Mouse (Mus musculus): ENCODE measurements at regions not wholly inside any gene's neighbourhood (a gene's known extent, or its start where the extent isn't known, plus 50 kb on each side); places are given as distances from the start of the nearest gene placed in this dataset.

DNA sequence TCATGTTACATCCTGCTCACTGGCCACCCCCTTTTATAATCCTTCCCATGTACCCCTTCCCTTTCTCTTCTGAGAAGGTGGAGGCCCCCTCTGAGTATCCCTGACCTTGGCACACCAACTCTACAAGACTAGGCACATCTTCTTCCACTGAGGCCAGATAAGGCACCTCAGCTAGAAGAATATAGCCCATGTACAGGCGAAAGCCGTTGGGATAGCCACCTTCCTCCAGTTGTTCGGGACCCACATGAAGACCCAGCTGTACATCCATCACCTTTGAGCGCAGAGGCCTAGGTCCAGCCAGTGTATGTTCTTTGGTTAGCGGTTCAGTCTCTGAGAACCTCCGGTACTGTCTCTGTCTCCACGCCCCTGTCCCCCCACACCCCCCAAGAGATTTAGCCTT lies 189.9 kb downstream of the Spry2 start:
- DNase-seq: no peak

DNA sequence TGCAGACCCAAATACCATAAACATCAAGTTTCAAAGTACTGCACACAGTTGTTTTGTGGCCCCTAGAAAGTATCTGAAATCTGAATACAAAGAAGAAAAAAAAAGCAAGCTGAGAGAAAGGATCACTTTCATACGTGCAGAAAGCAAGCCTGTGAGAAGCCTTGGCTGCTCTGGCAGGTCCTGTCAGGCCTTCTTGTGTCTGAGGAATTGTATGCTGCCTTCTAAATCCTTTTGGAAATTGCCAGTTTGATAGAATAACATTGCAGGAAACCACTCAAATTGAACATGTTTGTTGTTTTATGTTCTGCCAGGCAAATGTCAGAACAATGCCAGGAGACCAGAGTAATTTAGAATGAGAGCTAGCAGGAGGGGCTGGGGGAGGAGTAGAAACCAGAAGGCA lies 198.0 kb downstream of the Spry2 start:
- DNase-seq: no peak

DNA sequence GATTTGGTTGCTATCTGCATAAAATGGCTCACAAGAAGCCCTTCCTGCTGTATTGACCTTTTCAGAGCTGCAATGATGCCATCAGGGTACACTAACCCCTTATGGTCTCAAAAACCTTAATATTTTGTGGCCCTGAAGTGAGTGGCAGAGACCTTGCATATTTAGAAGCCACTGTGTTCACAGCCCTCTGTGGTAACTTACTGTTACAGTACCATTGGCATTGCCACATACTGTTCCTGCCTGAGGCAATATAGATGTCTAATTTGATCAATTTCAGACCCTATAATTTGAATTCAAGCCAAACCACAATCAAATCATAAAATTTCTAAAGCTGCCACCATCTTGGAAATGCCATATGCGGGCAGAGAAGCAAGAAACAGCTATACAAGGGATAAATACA lies 198.5 kb downstream of the Spry2 start:
- DNase-seq: no peak

DNA sequence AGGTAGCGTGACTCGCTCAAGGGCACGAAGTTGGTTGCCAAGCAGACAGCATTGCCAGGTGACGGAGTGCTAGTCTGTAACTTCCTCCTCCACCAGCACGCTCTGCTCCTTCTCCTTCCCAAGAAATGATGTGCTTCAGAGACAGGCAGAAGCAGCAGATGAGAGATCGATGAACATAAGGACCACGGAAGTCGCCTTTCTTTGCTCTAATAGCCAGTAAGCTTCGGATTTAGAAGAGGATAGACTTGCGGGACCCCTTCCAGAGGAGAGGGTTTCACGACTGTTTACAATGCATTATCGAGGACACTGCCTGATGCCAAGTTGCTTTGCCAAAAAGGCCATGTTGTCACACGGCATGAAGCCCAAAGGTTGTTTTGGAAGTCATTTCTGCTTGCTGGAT lies 199.2 kb downstream of the Spry2 start:
- DNase-seq: no peak

DNA sequence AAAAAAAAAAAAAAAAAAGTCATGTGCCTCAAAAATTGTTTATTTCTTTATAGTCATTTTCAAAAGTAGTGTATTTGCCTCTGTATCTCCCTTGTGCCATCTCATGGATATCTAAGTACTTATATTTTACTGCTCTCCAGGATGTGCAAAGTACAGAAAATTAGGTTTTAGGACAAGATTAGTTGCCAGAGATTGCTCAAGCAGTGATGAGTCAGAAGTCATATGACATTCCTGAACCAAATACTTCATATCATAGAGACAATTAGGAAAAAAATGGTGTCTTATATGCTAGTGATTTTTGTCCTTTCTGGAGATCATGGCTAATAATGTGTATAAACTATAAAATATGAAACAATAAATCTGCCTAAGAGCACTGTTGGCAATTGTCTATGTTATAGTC lies 201.7 kb downstream of the Spry2 start:
- no peak for DNase-seq

DNA sequence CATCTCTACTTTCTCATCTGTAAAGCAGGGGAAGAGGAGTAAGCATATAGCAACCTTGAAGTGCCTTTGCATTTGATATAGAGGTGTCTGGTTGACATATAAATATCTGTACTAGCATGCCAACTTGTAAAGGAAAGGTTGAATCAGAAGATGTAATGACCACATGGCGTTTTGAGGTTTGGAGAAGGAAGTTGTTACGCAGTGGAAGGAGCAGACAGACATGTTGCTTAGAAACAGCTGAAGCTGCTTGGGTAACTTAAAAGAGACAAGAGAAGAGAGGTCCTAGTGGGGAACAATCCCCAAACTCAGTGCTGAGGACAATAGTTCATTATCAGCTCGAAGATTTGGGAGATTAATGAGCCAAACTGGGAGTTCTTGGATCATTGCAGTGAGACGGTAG lies 202.9 kb downstream of the Spry2 start:
- no peak for DNase-seq

DNA sequence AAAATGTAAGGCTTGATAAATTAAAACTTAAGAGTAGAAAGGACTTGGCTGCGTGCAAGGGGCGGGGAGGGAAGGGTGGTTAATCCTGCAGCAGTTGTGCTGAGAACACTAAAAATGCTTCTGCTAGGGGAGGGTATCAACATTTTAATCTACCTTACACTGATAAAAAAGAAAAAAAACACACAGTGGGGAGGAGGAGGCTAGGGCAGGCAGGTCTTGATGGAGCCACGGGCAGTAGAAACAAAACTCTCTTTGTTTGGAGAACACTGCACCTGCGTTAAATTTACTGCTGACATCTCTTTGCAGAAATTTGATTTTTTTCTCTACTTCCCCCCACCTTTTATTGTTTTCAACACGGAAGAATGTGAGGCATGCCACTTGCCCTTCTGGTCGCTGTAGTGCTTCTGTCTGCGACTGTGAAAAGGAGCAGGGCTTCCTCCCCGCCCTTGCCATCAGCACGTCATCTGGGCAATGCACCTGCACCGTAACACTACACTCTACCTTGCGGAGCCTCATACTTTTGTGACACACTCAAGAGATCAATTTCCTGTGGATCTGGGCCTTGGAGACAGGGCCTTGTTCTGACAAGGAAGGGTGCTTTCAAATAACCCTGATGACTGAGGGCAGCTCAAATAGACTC lies 211.7 kb downstream of the Spry2 start:
- DNase-seq: no peak

DNA sequence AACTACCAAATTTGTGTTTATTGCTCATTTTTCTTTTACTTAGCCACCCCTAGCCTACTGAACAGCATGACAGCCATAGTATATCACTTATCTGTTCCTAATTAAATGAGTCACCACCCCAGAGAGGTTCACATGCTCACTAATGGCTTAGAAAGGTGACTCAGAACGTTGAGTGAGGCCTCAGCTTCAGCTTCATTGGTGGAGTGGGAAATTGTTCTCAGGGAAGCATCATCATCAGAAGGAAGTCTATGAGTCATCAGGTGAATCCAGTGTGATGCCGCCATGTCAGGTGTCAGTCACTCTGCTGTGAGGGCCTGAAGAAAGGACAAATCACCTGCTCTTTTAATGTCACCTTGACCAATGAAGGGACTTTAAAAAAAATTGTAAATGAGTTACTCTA lies 212.3 kb downstream of the Spry2 start:
- DNase-seq: no peak

DNA sequence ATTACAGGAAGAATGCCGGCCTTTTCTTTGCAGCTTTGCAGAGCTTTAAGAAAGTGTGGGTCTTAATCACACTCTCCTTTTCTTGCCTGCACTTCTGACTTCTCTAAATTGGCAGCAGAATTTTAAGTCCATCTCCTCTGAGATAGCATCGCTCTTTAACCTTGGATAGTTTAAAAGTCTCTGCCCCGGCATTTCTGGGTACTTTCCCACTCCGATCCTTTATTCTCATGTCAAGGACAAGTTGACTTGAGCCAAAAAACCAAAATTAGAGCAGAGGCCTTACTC lies 220.0 kb downstream of the Spry2 start:
- no peak for DNase-seq

DNA sequence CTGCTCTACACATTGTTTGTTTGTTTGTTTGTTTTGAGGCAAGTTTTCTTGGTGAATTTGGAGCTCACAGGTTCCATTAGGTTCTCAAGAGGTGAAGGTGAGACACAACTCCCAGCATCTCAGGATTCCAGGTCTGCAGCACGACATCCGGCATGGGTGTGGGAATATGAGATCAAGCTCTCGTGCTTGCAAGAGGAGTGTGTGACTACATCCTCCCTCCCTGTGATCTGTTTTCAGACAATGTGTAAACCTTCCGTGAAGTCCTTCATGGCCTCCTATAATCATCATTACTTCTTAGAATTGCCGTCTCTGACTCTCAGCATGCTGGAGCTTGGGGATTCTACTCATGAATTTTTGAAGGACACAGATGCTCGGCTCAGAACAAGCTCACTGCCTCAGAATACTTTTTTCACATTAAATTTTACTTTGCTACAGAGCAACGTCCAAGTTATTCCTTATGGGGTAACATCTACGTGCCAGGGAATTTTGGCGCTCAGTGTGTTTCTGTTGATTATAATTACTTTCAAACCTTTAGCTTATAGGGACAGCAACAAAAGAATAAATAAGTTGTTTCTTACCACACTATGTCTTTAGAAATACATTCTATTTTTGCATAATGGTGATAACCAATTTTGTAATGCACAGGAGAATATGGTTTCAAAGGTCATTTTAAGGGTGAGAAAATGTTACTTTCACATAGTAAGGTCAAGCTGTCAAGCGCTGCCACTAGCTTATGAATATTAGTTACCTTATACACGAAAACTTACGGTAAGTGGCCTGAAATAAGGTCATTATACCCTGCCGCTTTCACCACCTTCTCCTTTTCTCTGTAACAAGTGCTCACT lies 220.6 kb downstream of the Spry2 start:
- no peak for DNase-seq

DNA sequence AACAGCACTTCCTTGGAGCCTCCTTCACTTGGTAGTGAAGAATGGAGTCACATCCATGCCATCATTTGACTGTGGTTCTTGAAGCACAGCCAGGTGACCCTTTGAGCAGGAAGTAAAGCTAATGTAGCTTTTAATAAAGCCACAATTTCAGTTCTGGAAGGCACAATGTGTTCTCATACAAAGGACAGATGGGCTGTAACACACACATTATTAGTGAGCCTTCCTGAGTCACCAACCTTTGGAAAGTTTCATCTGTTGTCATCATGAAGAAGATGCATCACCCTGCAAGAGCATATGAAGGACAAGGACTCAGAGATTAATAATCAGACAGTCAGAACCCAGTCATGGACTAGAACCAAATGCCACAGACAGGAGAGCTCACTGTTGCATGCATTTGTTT lies 221.6 kb downstream of the Spry2 start:
- no peak for DNase-seq

DNA sequence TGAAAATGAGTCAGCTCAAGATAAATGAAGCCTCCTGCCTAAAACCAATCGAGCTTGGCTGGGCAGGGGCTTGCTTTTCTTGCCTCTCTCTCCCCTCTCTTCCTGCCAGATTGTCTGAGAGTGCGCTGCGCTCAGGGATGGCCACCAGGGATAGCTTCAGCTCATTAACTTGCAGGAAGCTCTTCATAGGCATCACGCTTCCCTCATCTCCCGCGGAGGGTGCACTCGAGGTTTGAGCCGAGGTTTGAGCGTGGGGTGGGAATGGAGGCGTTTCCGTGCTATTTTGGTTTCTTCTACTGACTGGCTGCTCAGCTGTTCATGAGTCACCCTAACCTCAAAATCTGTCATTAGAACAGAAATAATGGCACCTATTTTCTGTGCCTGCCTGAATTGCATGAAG lies 227.7 kb downstream of the Spry2 start:
- DNase-seq: peak; percentile 85

DNA sequence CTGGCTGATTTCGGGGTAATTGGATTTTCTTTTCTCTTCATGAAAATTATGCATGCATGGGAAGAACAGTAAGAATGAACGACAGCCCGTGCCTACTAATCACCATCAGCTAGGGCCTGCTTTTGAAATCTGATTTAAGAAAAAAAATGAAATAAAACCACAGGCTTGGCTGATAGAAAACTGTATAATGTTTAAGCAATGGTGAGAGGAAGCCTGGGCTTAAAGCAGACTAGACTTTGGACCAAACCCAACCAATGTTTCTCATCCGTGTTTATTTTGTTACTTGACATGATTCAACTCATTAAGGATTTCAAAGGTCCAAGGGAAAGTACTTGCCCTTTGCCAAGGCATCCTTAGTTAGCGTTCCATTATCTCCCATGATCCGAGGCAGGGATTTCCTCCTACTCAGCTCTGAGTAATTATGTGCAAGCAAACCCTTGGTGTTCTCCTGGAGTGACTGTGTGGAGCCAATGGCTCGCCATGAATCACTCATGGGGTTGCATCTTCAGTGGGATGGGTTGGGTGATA lies 231.9 kb downstream of the Spry2 start:
- DNase-seq: no peak

DNA sequence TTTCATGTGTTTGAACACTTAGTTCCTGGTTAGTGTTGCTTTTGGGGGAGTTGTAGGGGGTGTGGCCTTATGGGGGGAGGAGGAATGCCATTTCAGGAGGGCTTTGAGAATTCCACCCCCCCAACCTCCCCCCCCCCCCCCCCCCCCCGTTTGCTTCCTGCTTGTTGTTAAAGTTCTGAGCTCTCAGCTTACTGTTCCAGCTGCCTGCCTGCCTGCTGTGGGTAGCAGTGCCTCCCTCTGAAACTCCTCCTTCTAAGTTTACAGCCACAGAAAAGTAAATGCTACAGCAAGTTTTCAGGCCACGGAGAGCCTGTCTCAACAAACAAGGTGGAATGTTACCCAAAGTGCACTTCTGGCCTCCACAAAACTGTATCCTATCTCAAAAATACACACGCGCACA lies 233.1 kb downstream of the Spry2 start:
- no peak for DNase-seq

DNA sequence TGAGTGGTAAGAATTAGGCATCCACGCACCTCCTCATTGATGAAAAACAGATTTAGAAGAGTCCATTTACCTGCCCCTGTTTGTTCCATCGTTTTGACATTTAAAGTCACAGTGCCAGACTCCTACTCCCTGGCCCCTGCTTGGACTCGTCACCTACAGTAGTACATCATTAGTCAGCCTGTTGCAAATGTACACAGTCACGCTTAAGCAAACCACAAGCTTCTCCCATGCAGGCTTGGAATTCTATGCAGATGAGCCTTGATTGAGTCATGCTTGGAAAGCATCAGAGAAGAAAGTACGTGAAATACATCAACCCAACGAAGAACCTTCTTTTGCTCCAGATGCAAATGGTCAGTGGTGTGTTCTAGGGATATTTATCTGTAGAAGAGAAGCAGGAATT lies 233.8 kb downstream of the Spry2 start:
- no peak for DNase-seq

DNA sequence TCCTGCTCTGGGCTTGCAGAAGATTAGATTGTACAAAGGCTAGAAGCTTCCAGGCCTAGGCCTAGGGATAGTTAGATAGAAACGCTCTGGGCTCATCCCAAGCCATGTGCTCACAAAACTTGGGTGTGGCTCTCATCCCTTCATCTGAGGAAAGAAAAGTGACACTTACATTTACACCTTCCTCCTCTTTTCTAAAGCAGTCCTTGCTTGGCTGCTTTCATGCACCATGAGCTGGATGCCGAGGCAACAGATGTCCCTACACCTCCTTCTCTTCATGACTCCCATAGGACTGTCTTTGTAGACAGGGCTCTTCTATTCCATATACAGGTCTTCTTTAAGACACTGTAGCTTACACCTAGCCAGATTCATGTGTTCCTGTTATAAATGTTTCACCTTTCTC lies 238.3 kb downstream of the Spry2 start:
- DNase-seq: peak; percentile 43

DNA sequence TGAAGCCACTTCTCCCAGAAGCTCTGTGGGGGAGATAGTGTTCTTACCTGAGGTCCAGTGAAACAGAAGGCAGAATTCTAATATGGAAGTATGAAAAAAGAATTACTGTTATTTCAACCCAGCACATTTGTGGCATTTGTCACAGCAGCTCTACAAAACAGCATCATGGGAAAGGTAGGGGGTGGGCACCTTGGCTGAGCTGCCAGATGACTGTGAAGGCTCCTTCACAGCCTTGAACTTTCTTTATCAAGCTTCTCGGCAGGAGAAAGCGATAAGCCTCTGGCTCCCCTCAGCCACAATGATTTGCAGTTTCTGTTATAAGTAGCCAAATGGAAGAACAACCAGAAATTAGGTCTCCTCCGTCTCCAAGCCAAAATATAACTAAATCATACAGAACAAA lies 249.5 kb downstream of the Spry2 start:
- DNase-seq: no peak

DNA sequence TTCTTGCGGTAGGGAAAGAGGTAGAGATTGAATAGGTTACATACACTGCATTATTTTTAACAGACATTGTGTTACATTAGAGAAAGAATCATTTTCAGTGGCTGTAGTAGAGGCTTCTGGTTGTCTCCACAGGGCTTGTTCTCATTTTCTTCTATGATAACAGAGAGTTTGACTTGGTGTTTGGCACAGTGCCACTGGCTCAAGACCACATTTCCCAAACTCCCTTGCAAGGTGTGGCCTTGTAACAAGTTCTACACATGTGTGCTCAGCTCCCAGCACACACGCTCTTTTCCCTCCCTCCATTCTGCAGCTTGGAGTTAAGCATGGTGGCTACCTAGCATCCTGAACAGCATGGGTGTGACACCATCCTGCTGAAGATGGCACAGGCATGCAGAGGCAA lies 252.2 kb downstream of the Spry2 start:
- no peak for DNase-seq

DNA sequence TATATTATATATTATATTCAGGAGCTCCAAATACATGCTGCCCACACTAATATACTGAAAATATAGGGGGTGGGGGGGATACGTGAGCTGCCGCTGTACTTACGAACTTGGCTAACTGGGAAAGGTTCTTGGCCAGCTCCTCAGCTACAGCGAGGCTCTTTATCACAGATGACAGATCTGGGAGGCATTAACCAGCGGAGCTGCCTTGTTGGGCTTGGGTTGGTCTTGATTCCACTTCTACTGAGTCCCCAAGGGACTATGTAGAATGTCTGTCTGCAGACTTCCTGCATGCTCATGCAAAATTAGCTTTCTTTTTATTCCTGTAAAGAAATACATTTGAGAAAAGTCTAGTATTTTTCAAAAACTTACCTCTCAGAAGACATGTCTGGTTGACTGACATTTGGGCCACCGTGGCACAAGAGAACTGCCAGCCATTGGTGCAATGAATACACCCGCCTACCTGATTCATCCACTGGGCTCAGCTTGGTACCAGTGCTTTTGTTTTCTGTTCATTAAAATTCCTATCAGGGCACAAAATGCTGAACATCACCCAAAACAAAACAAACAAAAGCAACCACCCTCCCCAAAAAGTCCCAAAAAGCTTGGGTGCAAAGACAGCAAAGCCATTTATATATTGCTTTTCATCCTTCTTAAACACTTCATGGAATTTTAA lies 253.2 kb downstream of the Spry2 start:
- no peak for DNase-seq

DNA sequence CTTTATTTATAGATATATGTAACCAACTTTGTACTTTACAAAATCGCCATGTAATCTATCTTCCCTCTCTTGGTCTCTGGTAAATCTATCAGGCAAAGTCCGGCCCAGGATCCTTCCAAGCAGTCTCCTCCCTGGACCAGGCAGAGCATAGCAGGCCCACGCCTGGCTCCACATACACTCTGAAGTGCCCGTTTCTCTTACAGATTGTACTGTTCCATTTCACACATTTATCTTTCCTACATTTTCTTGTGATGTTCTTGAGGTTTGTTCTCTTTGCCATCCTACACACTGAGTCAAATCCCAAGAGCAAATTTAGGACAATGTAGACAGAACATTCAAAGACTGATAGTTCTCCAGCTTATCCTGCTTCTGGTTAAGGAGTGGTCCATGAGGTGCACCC lies 264.3 kb downstream of the Spry2 start:
- no peak for DNase-seq

DNA sequence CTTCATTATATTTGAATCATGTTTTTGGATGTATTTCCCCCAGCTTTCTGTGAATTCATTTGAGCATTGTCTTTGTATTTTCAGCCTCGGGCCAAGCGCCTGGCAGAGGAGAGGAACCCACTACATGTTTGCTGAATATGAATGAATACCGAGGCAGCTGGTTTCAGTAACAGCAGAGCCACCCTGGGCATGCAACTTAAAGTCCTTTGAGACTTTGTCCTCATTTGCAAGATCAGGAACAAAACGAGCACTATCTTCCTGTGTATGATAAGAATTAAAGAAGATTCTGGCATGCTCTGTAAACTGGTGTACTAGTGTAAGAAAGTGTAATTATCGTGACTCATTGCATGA lies 265.0 kb downstream of the Spry2 start:
- DNase-seq: peak; percentile 45

DNA sequence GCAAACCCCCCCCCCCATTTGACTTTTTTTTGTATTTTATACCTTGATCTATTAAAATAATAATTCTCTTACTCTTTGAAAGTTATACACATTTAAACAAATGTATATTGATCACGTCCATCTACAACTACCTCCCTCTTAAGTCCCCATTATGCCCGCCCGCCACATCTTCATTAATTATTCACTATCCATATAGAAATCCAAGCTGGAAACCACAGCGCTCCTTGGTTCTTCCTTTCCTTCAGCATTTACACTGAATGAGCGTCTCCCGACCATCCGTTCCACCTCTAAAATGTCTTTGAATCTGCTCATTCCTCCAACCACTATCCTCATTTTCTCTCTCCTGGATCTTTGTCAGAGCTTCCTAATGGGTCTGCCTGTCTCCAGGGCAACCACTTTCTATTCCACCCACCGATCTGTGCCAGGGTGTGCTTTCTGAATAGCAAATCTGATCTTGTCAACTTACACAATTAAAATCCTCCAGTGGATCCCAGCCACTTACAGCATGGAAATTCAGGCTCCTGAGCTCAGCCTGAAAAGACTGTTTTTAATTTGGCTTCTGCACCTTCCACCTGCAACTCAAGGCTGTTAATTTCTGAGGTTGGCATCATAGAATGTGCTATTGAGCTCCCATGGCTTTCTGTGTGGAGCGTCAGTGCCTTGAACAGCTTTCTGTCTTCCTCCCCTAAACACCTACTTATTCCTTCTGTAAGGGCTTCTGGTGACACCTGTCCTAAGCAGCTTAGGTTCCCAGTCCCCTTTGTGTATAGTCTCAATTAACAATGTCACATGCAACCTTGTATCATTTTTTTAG lies 265.5 kb downstream of the Spry2 start:
- DNase-seq: peak; percentile 70

DNA sequence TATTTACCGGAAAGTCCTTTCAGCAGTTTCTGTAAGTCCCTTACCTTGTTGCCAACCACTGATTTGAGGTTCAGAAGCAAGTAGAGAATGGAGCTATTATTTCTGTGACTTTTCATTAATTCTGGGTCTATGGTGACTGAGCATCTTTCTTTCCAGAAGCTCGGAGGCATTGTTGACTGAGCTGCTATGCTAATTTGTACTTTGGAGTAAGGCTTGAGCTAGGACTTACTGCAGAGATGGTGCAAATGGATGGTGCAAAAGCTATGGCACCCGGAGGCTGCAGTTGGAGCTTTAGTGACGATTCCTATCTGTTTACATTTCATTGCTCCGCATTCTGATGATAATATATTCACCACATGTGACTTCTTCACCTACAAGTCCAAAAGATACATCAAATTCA lies 266.2 kb downstream of the Spry2 start:
- DNase-seq: no peak

DNA sequence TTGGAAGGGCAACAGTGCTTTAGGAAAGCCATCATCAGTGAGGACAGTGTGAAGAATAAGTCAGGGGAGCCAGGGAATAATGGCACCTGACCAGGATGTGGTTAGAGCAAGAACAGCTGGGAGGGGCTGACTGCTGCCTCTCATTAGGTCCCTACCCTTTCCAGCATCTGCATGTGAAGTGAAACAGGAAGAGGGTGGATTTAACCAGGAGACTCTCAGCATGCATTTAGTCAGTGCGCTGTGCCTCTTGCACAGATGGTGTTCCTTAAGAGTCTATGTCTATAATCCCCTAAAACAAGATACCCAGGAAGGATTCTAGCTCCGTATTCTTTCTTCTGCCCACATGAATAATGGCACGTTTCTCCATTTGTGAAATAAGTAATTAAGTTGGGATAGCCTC lies 267.9 kb downstream of the Spry2 start:
- no peak for DNase-seq
